Mouse (Mus musculus) thymus, postnatal 10 days (tissue): Measurements from ENCODE around the gene Fes.
A peak's percentile ranks its signal among the peaks of the same experiment; 100 is the strongest.
"Not testable (repeated sequence)": the region's sequence is repeated elsewhere in the genome, so short reads cannot be mapped to it uniquely, and the experiment has no call there.

ENCODE experiments used
- DNase-seq, 2 experiments: peaks; one replicate each; pipeline ENCODE4 v3.0.0; 2021; ENCODE audit warnings: low spot score in 2 of 2

The Fes gene

GRCm38 (mm10) chr7:80404101-80404894 is 16.6 kb upstream of the Fes start:
- no peak for DNase-seq

DNA sequence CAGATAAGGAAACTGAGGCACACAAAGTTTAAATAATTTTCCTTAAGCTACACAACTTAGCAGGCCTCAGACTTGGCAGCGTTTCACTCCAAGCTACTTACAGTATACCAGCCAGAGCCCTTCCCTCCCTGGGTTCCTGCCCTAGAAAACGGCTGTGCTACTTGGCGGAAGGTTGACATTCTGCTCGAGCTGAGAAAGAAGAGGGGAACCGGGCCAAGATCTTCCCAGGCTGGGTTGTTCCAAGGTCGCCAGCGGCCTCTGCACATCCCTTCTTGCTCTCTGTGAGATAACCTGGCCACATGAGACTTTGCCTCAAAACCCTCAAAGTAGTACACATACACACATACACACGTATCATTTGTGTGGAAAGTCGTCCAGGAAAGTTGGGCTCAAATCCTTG is 15.8 kb upstream of the Fes start:
- no peak for DNase-seq

- peak in 1 of 2 experiments; percentile 66 for DNase-seq
These were observed 15.0 kb upstream of the Fes start for GRCm38 (mm10) chr7:80402651-80403321.

DNA sequence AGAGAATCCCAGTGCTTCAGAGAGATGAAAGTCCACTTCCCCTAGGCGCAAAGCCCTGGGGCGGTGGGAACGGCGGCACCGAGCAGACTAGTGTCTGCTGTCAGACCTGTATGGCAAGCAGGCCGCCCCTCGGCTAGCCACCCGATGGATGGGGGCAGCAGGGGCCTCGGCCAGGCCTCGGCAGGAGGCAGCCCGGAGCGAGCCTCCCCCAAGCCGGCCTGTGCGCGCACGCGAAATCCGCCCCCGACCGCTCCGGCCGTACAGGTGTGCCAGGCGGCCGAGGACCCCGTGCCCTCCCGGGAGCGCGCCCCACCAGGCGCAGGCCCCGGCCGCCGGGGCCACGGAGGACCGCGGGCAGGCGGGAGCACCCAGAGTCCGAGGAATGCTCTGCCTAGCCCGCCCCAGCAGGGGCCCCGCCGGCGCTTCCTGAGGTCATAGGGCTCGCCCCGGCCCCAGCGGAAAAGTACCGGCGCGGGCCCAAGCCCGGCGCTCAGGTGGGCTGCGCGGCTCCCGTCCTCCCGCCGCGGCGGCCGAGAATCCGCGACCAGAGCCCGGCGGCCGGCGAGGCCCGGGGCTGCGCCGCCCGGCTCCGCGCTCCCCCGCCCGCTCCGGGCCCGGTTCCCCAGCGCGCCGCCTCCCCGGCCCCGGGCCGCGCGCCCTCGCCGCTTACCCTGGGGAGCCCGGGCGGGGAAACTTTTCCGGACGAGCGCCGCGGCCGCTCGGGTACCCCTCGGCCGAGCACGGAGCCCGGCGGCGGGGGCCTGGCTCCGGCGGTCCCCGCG is 14.3 kb upstream of the Fes start:
- DNase-seq = peak in 1 of 2 experiments; percentile 41

DNA sequence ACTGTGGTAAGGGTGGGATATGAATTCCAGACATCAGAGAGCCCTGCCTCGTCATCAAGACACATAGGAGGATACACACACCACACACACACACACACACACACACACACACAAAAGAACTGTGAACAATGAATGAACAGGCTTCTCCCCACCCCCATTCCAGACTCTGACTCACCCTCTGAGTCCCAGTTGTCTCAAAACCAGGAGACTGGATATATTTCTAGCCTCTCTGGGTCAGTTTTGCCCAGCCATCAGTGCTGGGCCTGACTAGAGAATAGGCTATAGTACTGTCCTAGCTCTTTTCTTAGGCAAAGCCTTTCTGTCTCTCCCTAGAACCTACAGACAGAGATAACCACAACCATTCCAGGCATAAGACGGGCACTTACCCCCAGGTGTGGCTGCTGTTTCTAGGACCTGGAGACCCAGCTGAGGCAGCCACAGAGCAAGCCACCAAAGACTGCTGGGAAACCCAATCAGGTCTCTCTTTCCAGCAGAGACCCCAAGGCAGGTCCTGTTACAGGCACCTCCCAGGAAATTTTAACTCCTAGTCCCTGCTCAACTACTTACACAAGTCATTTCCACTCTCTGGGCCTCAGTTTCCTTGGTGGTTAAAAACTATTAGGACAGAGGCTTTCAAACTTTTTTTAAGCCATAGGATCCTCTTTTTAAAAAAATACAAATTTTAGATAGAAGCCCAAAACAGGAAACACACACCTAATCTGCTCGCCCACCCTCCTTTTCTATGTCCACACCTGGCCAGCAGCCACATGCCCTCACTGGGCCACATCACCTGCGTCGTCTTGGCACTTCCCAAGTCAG is 13.5 kb upstream of the Fes start:
- no peak for DNase-seq

- DNase-seq = no peak
These were observed 12.8 kb upstream of the Fes start for GRCm38 (mm10) chr7:80400571-80400970.

DNA sequence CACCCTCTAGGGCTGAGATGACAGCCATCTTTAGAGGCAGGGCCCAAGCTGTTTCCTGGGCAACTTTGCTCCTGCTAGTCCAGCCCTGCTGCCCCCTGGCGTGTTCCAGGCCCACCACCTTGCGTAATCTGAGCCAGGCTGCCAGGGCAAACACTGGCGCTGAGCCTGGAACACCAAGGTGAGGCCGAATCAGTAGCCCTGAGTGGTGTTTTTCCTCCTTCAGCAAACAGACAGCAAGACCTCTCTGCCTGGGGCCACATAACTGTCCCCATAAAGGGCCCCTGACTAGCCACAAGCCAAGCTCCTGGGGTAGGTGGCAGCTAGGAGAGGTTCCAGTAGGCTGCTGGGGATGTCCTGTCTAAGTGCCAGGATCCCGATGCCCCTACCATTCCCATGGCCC is 12.4 kb upstream of the Fes start:
- no peak for DNase-seq

DNA sequence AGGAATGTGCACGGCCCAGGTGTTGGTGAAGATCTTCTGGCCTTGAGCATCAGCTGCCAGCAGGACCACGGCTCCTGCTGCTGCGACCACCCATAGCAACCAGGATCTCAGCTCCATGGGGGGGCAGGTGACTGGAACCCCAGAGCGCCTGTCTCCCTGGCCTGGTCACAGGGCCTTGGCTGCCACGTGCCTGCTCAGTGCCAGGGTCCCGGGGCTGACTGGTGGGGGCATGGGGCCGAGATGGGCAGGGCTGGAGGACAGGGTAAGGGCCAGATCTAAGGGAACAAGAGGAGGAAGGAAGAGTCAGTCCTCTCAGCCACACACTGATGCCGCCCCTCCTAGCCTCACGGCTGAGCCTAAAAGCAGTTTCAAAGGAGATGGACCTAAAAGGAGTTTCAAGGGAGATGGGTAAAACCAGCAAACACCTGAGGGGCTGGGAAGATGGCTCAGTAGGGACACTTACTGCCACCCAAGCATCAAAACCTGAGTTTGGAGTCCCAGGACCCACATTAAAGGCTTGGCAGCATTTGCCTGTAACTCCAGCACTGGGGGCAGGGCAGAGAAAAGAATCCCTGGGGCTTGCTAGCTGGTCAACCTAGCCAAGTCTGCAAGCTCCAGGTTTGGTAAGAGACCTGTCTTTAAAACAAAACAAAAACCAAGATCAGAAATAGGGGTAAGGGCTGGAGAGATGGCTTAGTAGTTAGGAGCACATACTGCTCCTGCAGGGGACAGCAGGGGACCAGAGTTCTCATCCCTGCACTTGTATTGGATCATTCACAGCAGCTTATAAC is 11.1 kb upstream of the Fes start:
- DNase-seq = no peak

DNA sequence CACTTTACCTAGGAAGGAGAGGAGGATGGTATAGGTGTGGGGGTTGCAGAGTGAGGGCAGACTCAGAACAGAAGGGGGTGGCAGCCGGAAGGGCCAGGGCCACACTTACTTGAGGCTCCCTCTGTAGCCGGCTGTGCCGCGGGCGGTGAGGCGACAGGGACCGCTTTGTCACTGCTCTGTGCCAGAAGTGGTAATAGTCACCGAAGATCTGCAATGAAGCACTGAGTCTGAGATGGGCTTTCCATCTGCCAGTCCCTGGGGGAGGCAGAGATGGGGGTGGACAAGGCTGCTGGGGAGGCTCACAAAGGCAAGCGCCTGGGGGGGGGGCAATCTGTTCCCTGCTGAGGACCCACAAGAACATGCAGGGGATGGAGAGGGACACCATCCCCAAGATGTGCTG is 10.2 kb upstream of the Fes start:
- no peak for DNase-seq

DNA sequence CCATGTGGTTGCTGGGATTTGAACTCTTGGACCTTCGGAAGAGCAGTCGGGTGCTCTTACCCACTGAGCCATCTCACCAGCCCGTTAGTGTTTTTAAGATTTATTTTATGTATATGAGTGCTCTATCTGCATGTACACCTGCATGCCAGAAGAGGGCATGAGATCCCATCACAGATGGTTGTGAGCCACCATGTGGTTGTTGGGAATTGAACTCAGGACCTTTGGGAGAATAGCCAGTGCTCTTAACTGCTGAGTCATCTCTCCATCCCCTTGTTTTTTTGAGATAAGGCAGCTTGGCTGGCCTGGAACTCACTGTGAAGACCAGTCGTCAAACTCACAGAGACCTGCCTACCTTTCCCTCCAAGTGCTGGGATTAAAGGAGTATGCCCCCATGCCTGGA is 8.7 kb upstream of the Fes start:
- not testable (repeated sequence) for DNase-seq

- no peak for DNase-seq
These were observed 6.9 kb upstream of the Fes start for GRCm38 (mm10) chr7:80394600-80394999.

DNA sequence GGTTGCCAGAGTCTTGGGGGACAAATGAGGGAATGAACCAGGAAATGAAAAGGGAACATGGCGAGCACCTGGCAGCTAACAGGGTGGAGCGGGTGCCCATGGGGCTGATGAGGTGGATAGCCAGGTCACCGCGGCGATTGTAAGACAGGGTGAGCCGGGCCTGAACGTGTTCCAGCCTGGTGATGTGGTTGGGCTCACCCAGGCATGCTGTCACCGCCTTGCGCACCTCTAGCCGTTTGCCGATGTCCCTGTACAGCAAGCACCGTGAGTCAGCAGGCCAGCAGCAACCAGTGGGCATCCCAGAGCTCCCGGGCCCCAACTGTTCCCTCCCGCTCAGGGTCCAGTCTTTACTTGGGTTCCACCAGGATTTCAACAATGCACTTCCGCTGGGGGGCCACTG is 4.4 kb upstream of the Fes start:
- no peak for DNase-seq

DNA sequence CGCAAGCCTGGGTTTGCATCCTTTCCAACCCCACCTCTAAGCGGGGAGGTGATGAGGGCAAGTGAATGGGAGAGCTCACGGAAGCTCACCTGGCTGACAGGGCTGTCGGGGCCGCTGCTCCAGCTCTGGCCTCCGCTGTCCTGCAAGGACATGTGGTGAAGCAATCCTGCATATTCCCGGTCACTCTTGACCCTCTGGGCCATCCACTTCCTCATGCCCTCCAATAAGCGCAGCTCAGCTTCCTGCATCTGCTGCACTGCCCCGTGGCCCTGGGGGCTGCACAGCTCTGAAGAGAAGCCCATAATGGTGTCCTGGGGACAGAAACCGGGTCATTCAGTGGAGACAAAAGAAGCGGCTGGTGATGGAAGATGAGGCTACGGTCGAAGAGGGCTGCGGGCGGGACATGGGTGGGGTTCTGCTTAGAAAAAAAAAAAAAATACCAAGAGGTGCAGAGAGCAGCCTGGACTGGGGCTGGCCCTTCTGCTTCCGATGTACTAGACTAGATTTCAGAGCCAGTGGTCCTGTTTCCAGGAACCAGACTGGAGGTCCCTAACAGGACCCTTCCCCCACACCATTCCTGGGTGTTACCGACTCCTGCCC is 613 bp downstream of the Fes start:
- DNase-seq = no peak

GRCm38 (mm10) chr7:80386235-80386930 is 1.4 kb downstream of the Fes start:
- DNase-seq = peak; percentile 69 to 92

DNA sequence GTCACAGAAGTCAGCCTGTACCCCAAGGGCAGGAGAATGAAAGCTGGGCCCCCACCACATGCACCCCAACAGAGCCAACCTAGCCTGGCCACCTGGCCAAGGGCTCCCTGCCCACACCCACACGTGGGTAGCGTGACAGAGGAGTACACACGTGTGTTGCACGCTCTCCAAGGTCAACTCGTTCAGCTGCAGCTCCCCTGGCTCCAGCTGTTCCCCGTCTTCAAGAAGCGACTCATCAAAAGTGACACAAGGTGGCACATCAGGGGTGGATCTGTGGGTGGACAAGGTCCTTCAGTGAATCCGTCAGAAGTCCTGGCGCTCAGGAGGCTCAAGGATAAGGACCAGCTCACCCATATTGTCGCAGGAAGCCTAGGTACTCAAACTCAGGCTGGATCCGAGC is 4.8 kb downstream of the Fes start:
- no peak for DNase-seq

- DNase-seq = peak in 1 of 2 experiments; percentile 62
These were observed 8.2 kb downstream of the Fes start for GRCm38 (mm10) chr7:80379531-80379930.

GRCm38 (mm10) chr7:80377471-80377870 is 10.3 kb downstream of the Fes start:
- DNase-seq = peak in 1 of 2 experiments; percentile 72

- no peak for DNase-seq
These were observed 11.6 kb downstream of the Fes start for GRCm38 (mm10) chr7:80376192-80376591.

DNA sequence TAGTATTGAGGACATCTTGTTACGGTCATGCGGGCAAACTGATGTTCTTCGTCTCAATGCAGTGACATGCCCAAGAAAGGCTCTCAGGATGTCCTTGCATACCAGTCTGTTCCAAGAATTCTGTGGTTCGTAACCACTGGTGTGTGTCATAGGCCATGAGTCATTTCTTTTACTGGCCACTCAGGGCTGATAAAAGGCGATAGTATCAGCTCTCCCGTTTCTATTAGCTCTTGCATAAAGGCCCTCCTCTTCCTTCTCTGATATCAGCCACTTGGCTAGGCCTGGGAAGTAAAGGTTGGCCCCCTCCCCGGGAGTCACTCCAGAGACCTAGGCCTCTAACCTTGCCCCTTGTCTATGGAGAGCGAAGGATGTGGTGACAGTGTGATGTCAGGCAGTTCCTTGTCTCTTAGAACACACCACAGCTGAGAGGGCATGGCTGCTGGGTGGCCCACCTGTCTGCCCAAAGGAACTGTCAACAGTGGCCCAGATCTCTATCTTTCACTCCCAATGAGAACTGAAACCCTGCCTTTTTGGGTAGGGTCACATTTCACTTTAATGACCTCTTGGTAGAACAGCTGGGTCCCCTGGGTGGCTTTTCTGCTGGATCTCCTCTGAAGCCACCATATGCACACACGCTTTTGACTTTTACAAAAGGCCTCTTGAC is 12.2 kb downstream of the Fes start:
- no peak for DNase-seq
